Mouse (Mus musculus): ENCODE data around the gene Galnt9. TPM values are rescaled to one million over a fixed set of nuclear protein-coding genes. Genes with fewer than 3 reads are reported as not detected.

The Galnt9 gene
- 0.09 and 0.23 TPM in 2 replicates for polyA plus RNA-seq (2012; rRNA removed; ENCODE audit: low replicate concordance)

GRCm38 (mm10) chr5:110543951-110544690, at the start of gene Galnt9:
Gene Galnt9, plus strand, starts transcription at chr5:110544355.

GRCm38 (mm10) chr5:110652719-110653648, 108.8 kb downstream of the Galnt9 start, which contains the start of the genes Noc4l and Ddx51:
Gene Noc4l, minus strand, starts transcription at chr5:110653417.
Gene Ddx51, plus strand, starts transcription at chr5:110653451.

Other genes starting within 250 kb of the Galnt9 start
- 1.9 and 4.0 TPM in 2 replicates for gene P2rx2, start 201.1 kb upstream of the Galnt9 start, polyA plus RNA-seq (2012; rRNA removed; ENCODE audit: low replicate concordance)
- not detected in 2 replicates for gene Lrcol1, start 199.6 kb upstream of the Galnt9 start, polyA plus RNA-seq (2012; rRNA removed; ENCODE audit: low replicate concordance)
- 120 and 170 TPM in 2 replicates for gene Fbrsl1, start 95.9 kb upstream of the Galnt9 start, polyA plus RNA-seq (2012; rRNA removed; ENCODE audit: low replicate concordance)
- 38.3 and 50.4 TPM in 2 replicates for gene Noc4l, start 109.1 kb downstream of the Galnt9 start, polyA plus RNA-seq (2012; rRNA removed; ENCODE audit: low replicate concordance)
- 2.8 and 9.6 TPM in 2 replicates for gene Ddx51, start 109.1 kb downstream of the Galnt9 start, polyA plus RNA-seq (2012; rRNA removed; ENCODE audit: low replicate concordance)
- gene Ep400, start 226.4 kb downstream of the Galnt9 start, polyA plus RNA-seq (2012; rRNA removed; ENCODE audit: low replicate concordance): 36.5 and 58.7 TPM in 2 replicates
- gene Pus1, start 236.3 kb downstream of the Galnt9 start, polyA plus RNA-seq (2012; rRNA removed; ENCODE audit: low replicate concordance): 20.7 and 22.6 TPM in 2 replicates

All from duodenum, adult 2 months (tissue).